Mouse (Mus musculus) intestine, postnatal 0 days (tissue): Measurements from ENCODE around the gene Kalrn. TPM values are rescaled to one million over a fixed set of nuclear protein-coding genes. Genes with fewer than 3 reads are reported as not detected.

Experiments used
- ATAC-seq: fragments of 200-750 bp; cut with Nextera tagmentation; 2 replicates; pipeline ENCODE4 v1.8.0; 2017; ENCODE audit warnings: mild to moderate bottlenecking, moderate TSS enrichment, moderate library complexity
- H3K27ac ChIP-seq: fragments of 300-500 bp; sonication (generic); 2 replicates; pipeline ENCODE4 v1.5.1; 2014; ENCODE audit warnings: mild to moderate bottlenecking, low read depth, low read length, moderate library complexity
- H3K27me3 ChIP-seq: fragments of 300-500 bp; sonication (generic); replicated peaks from 2 replicates; pipeline ENCODE4 v1.6.1; 2014; ENCODE audit warnings: low read length, mixed read lengths; ENCODE audit not compliant: control insufficient read depth, insufficient read depth
- H3K36me3 ChIP-seq: fragments of 300-500 bp; sonication (generic); 2 replicates; pipeline ENCODE4 v1.6.1; 2014; ENCODE audit warnings: mild to moderate bottlenecking, moderate library complexity; ENCODE audit not compliant: control insufficient read depth, insufficient read depth
- H3K4me1 ChIP-seq: fragments of 300-500 bp; sonication (generic); replicated peaks from 2 replicates; pipeline ENCODE4 v1.6.1; 2014; ENCODE audit warnings: antibody characterized with exemption, low read length, mixed read lengths; ENCODE audit not compliant: control insufficient read depth, insufficient read depth
- H3K4me2 ChIP-seq: fragments of 300-500 bp; sonication (generic); replicated peaks from 2 replicates; pipeline ENCODE4 v1.6.1; 2014; ENCODE audit warnings: low read depth, mild to moderate bottlenecking, moderate library complexity
- H3K4me3 ChIP-seq: fragments of 300-500 bp; sonication (generic); 2 replicates; pipeline ENCODE4 v1.5.1; 2014; ENCODE audit warnings: low read depth, low read length
- H3K9ac ChIP-seq: fragments of 300-500 bp; sonication (generic); 2 replicates; pipeline ENCODE4 v1.6.1; 2014; ENCODE audit warnings: mild to moderate bottlenecking, low read depth, low read length
- H3K9me3 ChIP-seq: fragments of 300-500 bp; sonication (generic); 2 replicates; pipeline ENCODE4 v1.6.1; 2016; ENCODE audit warnings: mixed run types; ENCODE audit not compliant: control insufficient read depth
- CTCF ChIP-seq: sonication (generic); IDR thresholded peaks from 2 replicates; pipeline ENCODE4 v1.5.1; 2016; ENCODE audit warnings: low read depth, mild to moderate bottlenecking, control low read depth, antibody characterized with exemption, moderate library complexity
- WGBS: fragments of 180-500 bp; shearing (Covaris S2); extraction: QIAGEN DNeasy Blood & Tissue Kit; methylation state at CpG from one replicate; pipeline ENCODE4 v1.1.7; 2014; 5-methylcytosine and 5-hydroxymethylcytosine counted together
- polyA plus RNA-seq: library from polyadenylated mRNA; unstranded; fragments of >200 nt; fragmentation: Nextera tagmentation; extraction: Ambion mirVana; gene quantifications from 2 replicates; pipeline ENCODE4 v1.2.1, GENCODE M21; 2015

The Kalrn gene
- polyA plus RNA-seq, 1 experiment from 2014 or later = 7.5 TPM

GRCm38 (mm10) chr16:34489805-34490325 lies 83.5 kb downstream of the Kalrn start:
- no peak for TF ChIP-seq CTCF
- Histone ChIP-seq H3K9ac (no peak overlapping the region), H3K36me3 (no peaks in the 10 kb centered on the region), H3K9me3 (no peaks in the 10 kb centered on the region), H3K4me3 (no peak overlapping the region), H3K4me2 (no peak overlapping the region), H3K27ac (no peak overlapping the region), H3K27me3 (no peaks in the 10 kb centered on the region), H3K4me1 (0 out of 2 replicates have a peak, but pooled peaks cover 2% of the 10 kb centered on the region)
- WGBS = 62% methylated on average over 3 of the region's 3 CpGs
- no peak for ATAC-seq

GRCm38 (mm10) chr16:34487823-34488222 lies 85.5 kb downstream of the Kalrn start:
- Histone ChIP-seq H3K4me3 (no peak overlapping the region), H3K4me1 (no peaks in the 10 kb centered on the region), H3K9me3 (no peaks in the 10 kb centered on the region), H3K36me3 (no peaks in the 10 kb centered on the region), H3K4me2 (no peak overlapping the region), H3K9ac (no peak overlapping the region), H3K27ac (no peak overlapping the region), H3K27me3 (no peaks in the 10 kb centered on the region)
- no peak for TF ChIP-seq CTCF
- ATAC-seq = no peak
- 93% methylated on average over 5 of the region's 5 CpGs for WGBS

GRCm38 (mm10) chr16:34487268-34487667 lies 86.1 kb downstream of the Kalrn start:
- no peak for ATAC-seq
- Histone ChIP-seq H3K36me3 (no peaks in the 10 kb centered on the region), H3K9ac (no peak overlapping the region), H3K4me2 (no peak overlapping the region), H3K4me3 (no peak overlapping the region), H3K27me3 (no peaks in the 10 kb centered on the region), H3K27ac (no peak overlapping the region), H3K9me3 (no peaks in the 10 kb centered on the region), H3K4me1 (no peaks in the 10 kb centered on the region)
- WGBS = 88% methylated on average over 7 of the region's 7 CpGs
- no peak for TF ChIP-seq CTCF

- H3K36me3 ChIP-seq = no peaks in the 10 kb centered on the region
- H3K9me3 ChIP-seq = no peaks in the 10 kb centered on the region
- H3K4me2 ChIP-seq = no peak overlapping the region
- ATAC-seq = no peak
- H3K27ac ChIP-seq = no peak overlapping the region
- TF ChIP-seq CTCF = no peak
- no peaks in the 10 kb centered on the region for H3K4me1 ChIP-seq
- no peaks in the 10 kb centered on the region for H3K27me3 ChIP-seq
- WGBS = 80% methylated on average over 6 of the region's 6 CpGs
- H3K4me3 ChIP-seq = no peak overlapping the region
- H3K9ac ChIP-seq = no peak overlapping the region
Measured at GRCm38 (mm10) chr16:34485483-34485882, 87.8 kb downstream of the Kalrn start.

- ATAC-seq = no peak
- no peaks in the 10 kb centered on the region for H3K27me3 ChIP-seq
- H3K4me1 ChIP-seq = no peaks in the 10 kb centered on the region
- no peak overlapping the region for H3K4me3 ChIP-seq
- H3K27ac ChIP-seq = no peak overlapping the region
- no peak overlapping the region for H3K9ac ChIP-seq
- 59% methylated on average over 3 of the region's 3 CpGs for WGBS
- no peak overlapping the region for H3K4me2 ChIP-seq
- H3K9me3 ChIP-seq = no peaks in the 10 kb centered on the region
- H3K36me3 ChIP-seq = no peaks in the 10 kb centered on the region
- no peak for TF ChIP-seq CTCF
Measured at GRCm38 (mm10) chr16:34484921-34485320, 88.4 kb downstream of the Kalrn start.

- WGBS = 90% methylated on average over 1 of the region's 1 CpGs
Measured at GRCm38 (mm10) chr16:34484213-34484612, 89.1 kb downstream of the Kalrn start.

GRCm38 (mm10) chr16:34483716-34484115 lies 89.6 kb downstream of the Kalrn start:
- H3K9me3 ChIP-seq = no peaks in the 10 kb centered on the region
- no peak overlapping the region for H3K9ac ChIP-seq
- H3K4me1 ChIP-seq = no peaks in the 10 kb centered on the region
- no peaks in the 10 kb centered on the region for H3K36me3 ChIP-seq
- H3K4me3 ChIP-seq = no peak overlapping the region
- H3K27me3 ChIP-seq = no peaks in the 10 kb centered on the region
- no peak overlapping the region for H3K4me2 ChIP-seq
- no peak for ATAC-seq
- WGBS = 92% methylated on average over 6 of the region's 6 CpGs
- no peak overlapping the region for H3K27ac ChIP-seq
- TF ChIP-seq CTCF = no peak

More at GRCm38 (mm10) chr16:34484213-34484612, 89.1 kb downstream of the Kalrn start:
- no peaks in the 10 kb centered on the region for H3K9me3 ChIP-seq
- no peak for ATAC-seq
- no peak overlapping the region for H3K27ac ChIP-seq
- no peak overlapping the region for H3K9ac ChIP-seq
- no peak overlapping the region for H3K4me2 ChIP-seq
- TF ChIP-seq CTCF = no peak
- no peaks in the 10 kb centered on the region for H3K36me3 ChIP-seq
- no peak overlapping the region for H3K4me3 ChIP-seq
- no peaks in the 10 kb centered on the region for H3K4me1 ChIP-seq
- H3K27me3 ChIP-seq = no peaks in the 10 kb centered on the region
